9 mouse cellular contexts compared by ENCODE assay signal in genomic region chr12:15850441-15850895, GRCm38 (mm10). TPM values are rescaled to one million over a fixed set of nuclear protein-coding genes. Genes with fewer than 3 reads are reported as not detected.
DNase-seq lines count a peak whose midpoint lies in the region; ATAC-seq lines count a peak whose summit lies in the region.
"Had no signal": no experiment of that assay in that cellular context is flagged by ENCODE, and none has a peak within 500 bp of the region (broad histone marks: within the 10 kb centered on the region; RNA-seq: fewer than 3 reads in every experiment).

No protein-coding gene starts in this region.

- no peaks in the 10 kb centered on the region for H3K9me3 ChIP-seq in heart, embryonic 11.5 days (replicated peaks; ENCODE audit: control insufficient read depth, low read length)

- peak; percentile 57 for DNase-seq in adrenal gland, adult 2 months
- DNase-seq in adrenal gland, adult 18-20 months (ENCODE audit: low spot score in 2 of 2), result no peak
- peak; percentile 65 for DNase-seq in Muller cell, postnatal 12 days (ENCODE audit: inconsistent ontology term)
- peak; percentile 48 to 55 for DNase-seq in kidney, postnatal 4 days
- no peak for DNase-seq in B cell, adult 2 months
- no peak for DNase-seq in left cerebral cortex, postnatal 25 days (ENCODE audit: low spot score in 2 of 2)
- no peak for DNase-seq in thymus, postnatal 36 days

- no peaks in the 10 kb centered on the region for H3K27me3 ChIP-seq in heart, embryonic 11.5 days (ENCODE audit: control insufficient read depth, insufficient read depth, low read length)

- intact Hi-C loops in left cerebral cortex, postnatal 25 days (cut with DNase I), result no loop called here

- no peak overlapping the region for H3K4me3 ChIP-seq in heart, embryonic 11.5 days (ENCODE audit: low read depth, low read length)

- ATAC-seq in heart, embryonic 11.5 days (replicated peaks; ENCODE audit: insufficient number of reproducible peaks, low FRiP score, low TSS enrichment), result no peak

- H3K4me1 ChIP-seq in heart, embryonic 11.5 days (ENCODE audit: control insufficient read depth, insufficient read depth, low read length), result peaks cover 9% of the 10 kb centered on the region

- 65% methylated on average over 8 of the region's 8 CpGs for WGBS in heart, embryonic 11.5 days (ENCODE audit: insufficient replicate concordance)

- peak overlapping the region; percentile 54; the same call in 1 of the 2 replicates for H3K27ac ChIP-seq in heart, embryonic 11.5 days (ENCODE audit: low read depth, low read length)
- H3K27ac ChIP-seq: macrophage had no signal

- no peak overlapping the region for H3K4me2 ChIP-seq in heart, embryonic 11.5 days

- no peak overlapping the region for H3K9ac ChIP-seq in heart, embryonic 11.5 days (ENCODE audit: low read depth, low read length)

- H3K36me3 ChIP-seq in heart, embryonic 11.5 days (ENCODE audit: control insufficient read depth, insufficient read depth, low read length), result no peaks in the 10 kb centered on the region

RNA-seq across cellular contexts. Expression of gene Trib2, which starts 33.7 kb away (rescaled TPM):
- total RNA-seq in adrenal gland, adult 2 months (2021), result 10 to 100 TPM; 10.7 to 16.3 TPM
- polyA plus RNA-seq in adrenal gland, adult 2 months (2012; rRNA removed), result 8.8 and 10.5 TPM in 2 replicates
- 10 to 100 TPM; 11.4 to 14.7 TPM for total RNA-seq in adrenal gland, adult 18-20 months (2021)
- 45.4 and 53.5 TPM in 2 replicates for polyA plus RNA-seq in heart, embryonic 11.5 days (2014; fragmentation: Nextera tagmentation; extraction: Ambion mirVana)
- 10 to 100 TPM; 43.4 to 60.5 TPM for total RNA-seq in left cerebral cortex, postnatal 25 days (2021)

Comparison
In these comparisons a context has a peak if more than half of its experiments do, and no peak if none do; other contexts are left out.
1. DNase-seq: peak in adrenal gland, adult 2 months (single experiment), Muller cell, postnatal 12 days (single experiment) and kidney, postnatal 4 days (2 of 2); none in adrenal gland, adult 18-20 months (0 of 2), B cell, adult 2 months (0 of 2), left cerebral cortex, postnatal 25 days (0 of 2) and thymus, postnatal 36 days (0 of 2).